Mouse (Mus musculus): ENCODE results near the gene Tcn2.
"Not testable (repeated sequence)": the region's sequence is repeated elsewhere in the genome, so short reads cannot be mapped to it uniquely, and the experiment has no call there.

The Tcn2 gene

DNA sequence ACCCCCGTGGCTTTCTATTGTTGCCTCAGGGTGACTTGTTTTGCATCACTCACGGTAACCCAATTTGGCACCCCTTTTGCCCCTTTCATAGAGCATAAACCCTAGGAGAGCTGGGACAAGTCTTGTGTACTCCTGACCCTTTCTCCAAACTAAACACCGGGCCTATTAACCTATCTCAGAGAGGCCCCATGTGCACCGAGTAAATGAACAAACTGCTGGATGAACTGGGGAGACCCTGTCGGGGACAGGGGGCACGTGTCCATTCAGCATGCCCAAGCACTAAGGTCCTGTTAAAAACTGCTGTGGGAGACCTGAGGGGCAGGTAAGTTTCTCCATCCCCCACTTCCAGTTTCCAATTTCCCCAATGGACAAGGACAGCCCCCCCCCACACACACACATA lies 1.0 kb downstream of the Tcn2 start:
- no peak for DNase-seq (ENCODE audit: extremely low spot score, low read depth, low spot score)

DNA sequence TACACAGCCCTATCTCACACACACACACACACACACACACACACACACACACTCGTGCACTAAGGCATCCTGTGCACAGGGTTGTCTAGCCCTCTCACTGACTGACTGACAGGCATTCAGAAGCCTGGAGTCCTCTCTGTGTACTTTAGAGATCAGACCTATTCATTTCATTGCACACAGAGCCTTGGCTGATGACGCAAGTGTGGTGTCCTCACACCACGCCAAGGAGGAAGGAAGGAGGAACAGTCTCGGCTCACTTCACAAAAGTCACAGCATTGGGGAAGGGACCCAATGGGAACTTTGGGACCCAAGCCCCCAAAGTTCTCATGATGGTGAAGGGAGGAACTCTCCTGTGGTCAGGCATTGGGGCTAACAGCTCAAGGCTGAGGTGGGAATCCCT lies 1.9 kb downstream of the Tcn2 start:
- no peak for DNase-seq (ENCODE audit: extremely low spot score, low read depth, low spot score)

DNA sequence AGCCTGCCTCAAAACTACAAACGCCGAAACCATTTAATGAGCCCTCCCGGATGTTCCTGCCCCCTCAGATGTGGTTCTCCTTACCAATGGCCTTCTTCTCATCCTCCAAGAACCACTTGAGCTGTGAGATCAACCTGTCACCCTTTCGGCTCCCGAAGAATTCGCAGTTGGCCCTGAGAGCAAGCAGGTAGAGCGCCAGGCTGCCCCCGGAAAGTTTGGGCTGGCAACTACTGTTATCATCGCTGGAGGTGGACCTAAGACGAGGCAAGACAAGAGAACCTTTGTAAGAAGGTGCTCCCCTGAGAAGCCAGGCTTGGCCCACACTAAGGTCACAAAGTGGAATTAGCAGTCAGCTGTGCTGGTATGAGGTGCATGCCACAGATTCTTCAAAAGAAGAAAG lies 6.0 kb downstream of the Tcn2 start:
- no peak for DNase-seq (ENCODE audit: extremely low spot score, low read depth, low spot score)

- DNase-seq (ENCODE audit: extremely low spot score, low read depth, low spot score): no peak
These were observed 9.2 kb downstream of the Tcn2 start for GRCm38 (mm10) chr11:3922731-3923130.

DNA sequence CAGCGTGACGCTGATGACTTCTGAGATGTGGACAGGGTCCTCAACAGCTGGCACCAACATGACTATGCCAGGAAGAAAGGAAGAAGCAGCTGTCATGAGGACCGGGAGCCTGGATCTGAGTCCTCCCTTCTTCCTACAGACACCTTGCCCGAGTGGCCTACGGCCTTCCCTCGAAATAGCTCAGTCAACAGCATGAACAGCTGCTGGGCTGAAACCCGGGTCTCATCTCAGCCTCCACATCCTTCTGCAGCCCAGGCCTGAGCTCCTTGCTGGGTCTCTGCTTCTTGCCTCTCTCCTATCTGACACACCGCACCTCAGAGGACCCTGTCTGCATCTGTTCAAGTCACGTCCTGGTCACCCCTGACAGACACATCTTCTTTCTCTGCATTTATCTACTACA lies 9.8 kb downstream of the Tcn2 start:
- no peak for DNase-seq (ENCODE audit: extremely low spot score, low read depth, low spot score)

- DNase-seq (ENCODE audit: extremely low spot score, low read depth, low spot score): no peak
These were observed 10.6 kb downstream of the Tcn2 start for GRCm38 (mm10) chr11:3921281-3921850.

DNA sequence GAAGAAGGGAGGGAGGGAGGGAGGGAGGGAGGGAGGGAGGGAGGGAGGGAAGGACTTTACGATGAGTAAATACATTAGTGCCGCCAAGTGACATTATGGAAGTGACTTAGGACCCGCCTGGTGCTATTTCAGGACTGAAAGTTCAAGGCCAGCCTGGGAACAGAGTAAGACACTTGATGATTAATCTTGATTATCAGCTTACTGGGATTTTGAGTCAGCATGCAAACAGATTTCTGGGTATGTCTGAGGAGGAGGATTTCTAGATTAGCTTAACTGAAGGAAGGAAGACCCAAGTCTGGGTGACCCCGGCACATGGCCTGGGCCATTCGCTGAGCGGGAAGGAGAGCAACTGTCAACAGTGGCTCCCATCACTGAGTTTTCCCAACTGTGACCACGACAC lies 11.5 kb downstream of the Tcn2 start:
- no peak for DNase-seq (ENCODE audit: extremely low spot score, low read depth, low spot score)

- no peak for DNase-seq (ENCODE audit: extremely low spot score, low read depth, low spot score)
These were observed 13.2 kb downstream of the Tcn2 start for GRCm38 (mm10) chr11:3918738-3919137.

DNA sequence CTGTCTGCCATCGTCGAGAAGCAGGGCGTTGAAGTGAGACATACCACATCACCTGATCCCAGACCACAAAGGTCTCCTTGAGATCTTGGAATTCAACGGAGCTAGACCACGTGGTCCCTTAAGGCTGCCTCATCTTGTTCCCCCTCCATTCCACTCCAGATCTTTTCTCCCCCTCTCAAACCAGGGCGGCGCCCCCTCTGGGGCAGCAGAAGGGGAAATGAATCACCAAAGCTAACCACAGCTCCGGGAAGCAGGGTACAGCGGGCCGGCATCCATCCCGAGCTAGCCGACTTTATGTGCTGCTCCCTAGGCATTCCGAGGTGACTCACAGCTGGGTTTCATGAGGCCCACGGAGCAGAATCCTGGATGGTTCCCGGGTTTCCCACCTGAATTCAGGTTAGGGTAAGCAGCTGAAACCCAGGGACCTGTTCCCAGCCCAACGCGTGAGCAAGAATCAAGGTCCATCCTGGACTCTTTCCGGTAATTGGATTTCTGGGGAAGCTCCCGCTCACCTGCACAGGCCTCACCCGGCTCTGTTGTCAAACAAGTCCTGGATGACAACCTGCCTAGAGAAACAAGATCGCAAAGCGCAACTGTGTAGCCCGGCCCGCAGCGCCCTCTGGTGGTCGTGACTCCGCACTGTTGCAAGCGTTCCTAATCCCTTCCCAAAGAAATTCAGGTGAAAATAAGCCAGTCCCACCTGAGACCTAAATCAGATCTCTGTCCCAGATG lies 17.7 kb downstream of the Tcn2 start, which contains the start of gene Slc35e4:
Slc35e4 (minus strand) TSS at position 556 of the 732 bp plus-strand sequence.
- DNase-seq (ENCODE audit: extremely low spot score, low read depth, low spot score): peak; percentile 49

DNA sequence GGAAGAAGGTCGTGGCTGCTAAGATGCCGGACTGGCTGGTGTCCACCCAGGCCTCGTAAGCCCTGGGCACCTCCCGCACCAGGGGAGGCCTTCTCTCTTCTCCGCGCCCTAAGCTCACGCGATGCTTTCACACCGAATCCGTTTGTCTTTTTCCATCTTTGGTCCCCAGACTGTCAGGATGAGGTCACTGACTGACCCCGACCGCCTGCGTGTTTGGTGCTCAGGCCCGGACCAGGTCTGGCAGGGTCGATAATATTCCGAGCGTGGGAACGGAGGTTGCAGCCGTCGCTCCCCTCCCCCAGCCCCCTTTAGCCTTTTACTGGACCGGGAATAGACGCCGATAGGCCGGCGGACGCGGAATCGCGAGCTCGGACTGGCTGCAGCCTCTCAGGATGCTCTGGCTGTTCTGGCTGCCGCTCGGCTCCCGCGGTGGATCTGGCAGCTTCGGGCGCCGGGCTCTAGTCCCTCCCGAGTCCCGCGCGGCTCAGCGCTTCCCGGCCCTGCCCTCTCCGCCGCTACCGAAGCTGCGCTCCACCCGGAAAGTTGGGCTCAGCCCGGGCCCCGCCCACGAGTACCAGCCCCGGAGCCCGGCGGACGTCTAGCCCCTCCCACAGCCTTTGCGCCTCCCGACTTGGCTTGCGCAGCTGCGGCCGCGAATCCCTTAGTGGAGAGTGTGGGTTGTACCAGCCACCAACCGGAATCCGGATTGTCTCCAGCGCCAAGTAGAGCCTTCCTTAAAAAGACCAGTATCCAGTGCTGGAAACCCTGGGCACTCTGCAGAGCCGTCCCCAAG lies 18.4 kb downstream of the Tcn2 start:
- no peak for DNase-seq (ENCODE audit: extremely low spot score, low read depth, low spot score)

GRCm38 (mm10) chr11:3912875-3913271 lies 19.1 kb downstream of the Tcn2 start:
- no peak for DNase-seq (ENCODE audit: extremely low spot score, low read depth, low spot score)

DNA sequence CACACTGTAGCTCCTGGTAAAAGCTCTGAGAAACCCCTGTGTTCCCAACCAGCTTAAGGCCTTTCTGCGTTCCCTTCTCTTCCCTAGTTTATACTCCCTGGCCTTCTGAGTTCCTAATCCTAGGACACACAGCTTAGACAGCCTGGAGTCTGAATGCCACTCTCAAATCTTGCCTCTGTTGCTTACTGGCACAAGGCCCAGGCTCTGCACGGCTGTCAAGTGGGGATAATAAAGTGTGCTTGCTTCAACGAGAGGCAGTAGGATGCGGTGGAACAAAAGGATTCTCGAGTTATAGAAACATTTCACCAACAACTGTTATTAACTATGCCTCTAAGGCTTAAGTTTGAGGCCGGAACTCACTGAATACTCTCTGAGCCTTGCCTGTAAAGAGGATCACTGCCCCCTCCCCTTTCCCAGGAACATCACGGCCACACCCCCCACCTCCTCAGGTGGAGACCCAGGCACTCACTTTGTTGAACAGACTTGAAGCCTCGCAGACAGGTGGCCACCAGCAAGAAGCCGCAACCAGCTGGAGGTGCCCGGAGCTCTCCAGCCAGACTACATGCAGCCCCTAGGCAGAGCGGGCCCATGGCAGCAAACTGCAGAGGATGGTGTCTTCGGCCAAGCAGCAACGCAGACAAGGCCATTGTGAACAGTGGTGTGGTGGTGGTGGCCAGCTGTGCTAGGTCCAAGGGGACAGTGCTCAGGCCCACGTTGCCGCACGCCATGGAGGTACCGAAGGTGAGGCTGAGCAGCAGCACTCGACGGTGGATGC lies 19.7 kb downstream of the Tcn2 start:
- DNase-seq (ENCODE audit: extremely low spot score, low read depth, low spot score): no peak

DNA sequence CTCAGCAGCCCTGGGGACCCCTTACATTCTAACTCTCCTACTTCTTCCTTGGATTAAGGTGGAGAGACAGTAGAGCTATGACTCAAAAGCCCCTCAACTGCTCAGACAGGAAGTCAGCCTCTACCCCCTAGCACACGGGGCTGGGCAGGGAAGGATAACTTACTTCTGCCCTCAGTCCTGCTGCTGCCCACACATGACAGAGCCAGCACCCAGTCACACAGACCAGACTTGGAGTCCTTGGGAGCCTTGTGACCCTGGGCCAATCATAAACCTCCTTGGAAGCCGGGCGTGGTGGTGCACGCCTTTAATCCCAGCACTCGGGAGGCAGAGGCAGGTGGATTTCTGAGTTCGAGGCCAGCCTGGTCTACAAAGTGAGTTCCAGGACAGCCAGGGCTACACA lies 20.5 kb downstream of the Tcn2 start:
- DNase-seq (ENCODE audit: extremely low spot score, low read depth, low spot score): not testable (repeated sequence)

DNA sequence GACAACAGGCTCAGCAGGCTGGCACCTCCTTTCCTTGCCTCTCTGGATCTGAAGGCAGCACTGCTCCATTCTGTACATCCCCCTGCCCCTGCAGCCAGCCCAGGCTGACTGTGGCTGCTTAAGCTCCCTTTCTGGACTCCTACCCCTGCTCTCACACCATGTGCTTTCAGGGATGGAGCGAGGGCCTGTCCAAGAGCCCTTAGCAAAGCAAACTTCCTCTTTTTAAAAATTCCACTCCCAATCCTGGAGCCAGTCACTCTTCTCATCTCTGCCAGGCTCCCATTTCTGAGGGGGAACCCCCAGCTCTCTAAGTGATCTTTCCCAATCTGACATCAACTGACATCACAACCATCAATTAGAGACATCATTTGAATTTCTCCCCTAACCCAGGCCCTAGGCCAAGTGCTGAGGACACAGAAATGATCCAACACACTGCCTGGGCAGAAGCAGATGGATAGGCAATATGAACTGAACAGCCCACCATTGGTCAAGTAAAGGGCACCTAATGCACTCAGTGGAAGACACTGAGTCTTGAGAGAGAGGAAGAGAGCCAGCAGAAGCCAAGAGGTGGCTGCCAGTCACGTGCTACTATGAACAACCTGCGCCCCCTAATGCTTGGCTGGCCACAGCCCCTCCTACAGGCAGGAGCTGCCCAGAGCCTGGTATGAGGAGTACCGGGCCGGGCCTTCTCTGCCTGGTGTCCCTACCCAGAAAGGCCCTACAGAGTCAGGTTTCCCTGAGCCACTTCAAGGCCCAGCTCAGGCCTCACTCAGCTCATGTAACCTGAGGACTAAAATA lies 21.2 kb downstream of the Tcn2 start:
- no peak for DNase-seq (ENCODE audit: extremely low spot score, low read depth, low spot score)

GRCm38 (mm10) chr11:3909236-3909635 lies 22.7 kb downstream of the Tcn2 start:
- DNase-seq (ENCODE audit: extremely low spot score, low read depth, low spot score): no peak

DNA sequence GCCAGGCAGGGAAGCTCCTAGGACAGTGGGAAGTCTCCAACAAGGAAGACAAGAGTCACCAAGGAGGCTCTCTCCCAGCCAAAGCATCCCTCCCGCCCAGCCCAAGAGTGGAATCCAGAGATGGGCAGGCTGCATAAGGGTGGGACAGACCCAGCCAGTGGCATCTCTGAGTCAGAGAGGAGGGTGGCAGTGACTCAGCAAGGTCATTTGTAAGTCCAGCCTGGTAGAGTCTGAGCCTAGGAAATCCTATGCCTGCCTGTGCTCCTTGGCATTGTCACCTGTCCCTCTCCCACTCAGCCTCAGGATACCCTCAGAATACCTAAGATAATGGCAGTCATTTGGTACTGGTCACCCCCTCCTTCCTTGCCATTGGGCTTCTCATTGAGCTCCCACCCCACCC lies 26.5 kb downstream of the Tcn2 start:
- no peak for DNase-seq (ENCODE audit: extremely low spot score, low read depth, low spot score)

GRCm38 (mm10) chr11:3904673-3905072 lies 27.3 kb downstream of the Tcn2 start:
- DNase-seq (ENCODE audit: extremely low spot score, low read depth, low spot score): no peak

DNA sequence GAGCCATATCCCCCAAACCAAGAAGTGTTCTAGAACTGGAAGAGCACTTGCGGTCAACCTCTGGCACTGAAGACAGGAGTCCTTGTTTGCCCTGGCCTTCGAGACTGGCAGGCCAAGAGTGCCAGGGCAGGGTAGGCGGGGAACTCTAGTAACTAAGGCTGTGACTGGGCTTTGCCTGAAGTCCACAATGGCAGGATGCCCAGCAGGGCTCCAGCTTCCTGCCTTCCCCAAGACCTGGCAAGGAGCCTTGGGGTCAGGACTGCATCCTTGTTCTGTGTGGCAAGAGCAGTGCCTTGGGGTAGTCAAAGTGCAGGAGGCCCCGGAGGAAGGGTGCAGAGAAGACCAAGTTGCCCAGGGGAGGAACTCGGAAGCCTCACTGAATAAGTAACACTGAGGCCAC lies 28.9 kb downstream of the Tcn2 start:
- no peak for DNase-seq (ENCODE audit: extremely low spot score, low read depth, low spot score)

GRCm38 (mm10) chr11:3902516-3902915 lies 29.4 kb downstream of the Tcn2 start:
- no peak for DNase-seq (ENCODE audit: extremely low spot score, low read depth, low spot score)

- no peak for DNase-seq (ENCODE audit: extremely low spot score, low read depth, low spot score)
These were observed 31.7 kb downstream of the Tcn2 start for GRCm38 (mm10) chr11:3900296-3900695.

- no peak for DNase-seq (ENCODE audit: extremely low spot score, low read depth, low spot score)
These were observed 36.0 kb downstream of the Tcn2 start for GRCm38 (mm10) chr11:3895933-3896332.
